Mouse (Mus musculus): Measurements from ENCODE around the gene Zfp941. TPM values are rescaled to one million over a fixed set of nuclear protein-coding genes. Genes with fewer than 3 reads are reported as not detected.
A peak's percentile ranks its signal among the peaks of the same experiment; 100 is the strongest.

Gene Zfp941
- 13.2 and 15.3 TPM in 2 replicates for polyA plus RNA-seq (2016; fragmentation: Nextera tagmentation; extraction: Ambion mirVana)

- Histone ChIP-seq H3K9me3 (no peaks in the 10 kb centered on the region), H3K27ac (peak within 1 kb of the TSS; percentile 68), H3K4me3 (peak within 1 kb of the TSS; percentile 50), H3K4me1 (no peaks in the 10 kb centered on the region), H3K27me3 (replicated peaks) (no peaks in the 10 kb centered on the region), H3K9ac (peak within 1 kb of the TSS; percentile 64), H3K4me2 (replicated peaks) (peak within 1 kb of the TSS; percentile 70), H3K36me3 (no peaks in the 10 kb centered on the region)
- 1% methylated on average over 21 of the region's 21 CpGs for WGBS
- ATAC-seq (ENCODE audit: low FRiP score, low read depth), result peak; percentile 90
Observed at GRCm38 (mm10) chr7:140821653-140822329, at the start of gene Zfp941. TSS of gene Zfp941 (minus strand) at chr7:140822178.

DNA sequence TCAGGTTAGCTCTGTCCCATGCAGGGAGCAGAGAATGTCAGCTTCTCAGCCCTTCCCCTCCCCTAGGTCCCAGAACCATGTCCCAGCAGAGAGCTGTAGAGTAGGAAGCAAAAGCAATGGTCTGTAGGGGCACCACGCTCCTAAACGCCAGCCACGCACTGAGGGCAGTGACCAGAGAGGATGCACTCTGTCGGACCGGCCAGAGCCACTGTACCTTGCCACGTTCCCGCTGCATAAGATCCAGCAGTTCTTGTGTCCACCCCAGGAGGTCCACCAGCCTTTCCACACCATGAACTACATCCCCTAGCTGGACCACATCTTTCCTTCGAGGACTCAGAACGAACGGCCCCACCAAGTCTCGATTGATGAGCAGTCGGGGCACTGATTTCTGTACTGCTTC lies 42.8 kb upstream of the Zfp941 start:
- ATAC-seq (ENCODE audit: low FRiP score, low read depth), result no peak
- Histone ChIP-seq H3K9me3 (no peaks in the 10 kb centered on the region), H3K4me3 (no peak overlapping the region), H3K4me2 (replicated peaks) (no peak overlapping the region), H3K36me3 (peaks cover 70% of the 10 kb centered on the region), H3K9ac (no peak overlapping the region), H3K4me1 (0 out of 2 replicates have a peak, but pooled peaks cover 5% of the 10 kb centered on the region), H3K27me3 (replicated peaks) (no peaks in the 10 kb centered on the region), H3K27ac (no peak overlapping the region)
- 91% methylated on average over 12 of the region's 12 CpGs for WGBS

GRCm38 (mm10) chr7:140860728-140861127 lies 38.8 kb upstream of the Zfp941 start:
- Histone ChIP-seq H3K36me3 (peaks cover 66% of the 10 kb centered on the region), H3K4me2 (replicated peaks) (no peak overlapping the region), H3K27me3 (replicated peaks) (no peaks in the 10 kb centered on the region), H3K9me3 (no peaks in the 10 kb centered on the region), H3K27ac (no peak overlapping the region), H3K9ac (no peak overlapping the region), H3K4me3 (no peak overlapping the region), H3K4me1 (peaks cover 29% of the 10 kb centered on the region)
- 88% methylated on average over 5 of the region's 5 CpGs for WGBS
- ATAC-seq (ENCODE audit: low FRiP score, low read depth), result no peak

GRCm38 (mm10) chr7:140859997-140860396 lies 38.0 kb upstream of the Zfp941 start:
- Histone ChIP-seq H3K9ac (0 out of 2 replicates have a peak overlapping the region, but pooled peaks have one; percentile 33), H3K27me3 (replicated peaks) (no peaks in the 10 kb centered on the region), H3K27ac (no peak overlapping the region), H3K36me3 (peaks cover 62% of the 10 kb centered on the region), H3K4me2 (replicated peaks) (no peak overlapping the region), H3K4me1 (peaks cover 36% of the 10 kb centered on the region), H3K9me3 (no peaks in the 10 kb centered on the region), H3K4me3 (no peak overlapping the region)
- ATAC-seq (ENCODE audit: low FRiP score, low read depth), result no peak
- WGBS, result 81% methylated on average over 6 of the region's 6 CpGs

- peaks cover 38% of the 10 kb centered on the region for H3K4me1 ChIP-seq
- H3K9ac ChIP-seq, result peak overlapping the region; percentile 94; the same call in 1 of the 2 replicates
- no peak overlapping the region for H3K27ac ChIP-seq
- H3K9me3 ChIP-seq, result no peaks in the 10 kb centered on the region
- peak overlapping the region; percentile 97 for H3K4me2 ChIP-seq (replicated peaks)
- H3K27me3 ChIP-seq (replicated peaks), result no peaks in the 10 kb centered on the region
- WGBS, result 98% methylated on average over 8 of the region's 8 CpGs
- no peak for ATAC-seq (ENCODE audit: low FRiP score, low read depth)
- peak overlapping the region; percentile 80 for H3K4me3 ChIP-seq
- H3K36me3 ChIP-seq, result peaks cover 60% of the 10 kb centered on the region
Observed at GRCm38 (mm10) chr7:140858746-140859145, 36.8 kb upstream of the Zfp941 start.

GRCm38 (mm10) chr7:140857550-140858505 lies 35.9 kb upstream of the Zfp941 start, which contains the start of gene Bet1l:
TSS of gene Bet1l (minus strand) at chr7:140857577.
- peak within 1 kb of the TSS; percentile 94 for H3K9ac ChIP-seq
- no peaks in the 10 kb centered on the region for H3K9me3 ChIP-seq
- H3K27me3 ChIP-seq (replicated peaks), result no peaks in the 10 kb centered on the region
- H3K36me3 ChIP-seq, result peaks cover 60% of the 10 kb centered on the region
- peak within 1 kb of the TSS; percentile 80 for H3K4me3 ChIP-seq
- peak; percentile 49 for ATAC-seq (ENCODE audit: low FRiP score, low read depth)
- H3K4me2 ChIP-seq (replicated peaks), result peak within 1 kb of the TSS; percentile 97
- peak within 1 kb of the TSS; percentile 69 for H3K27ac ChIP-seq
- 40% methylated on average over 40 of the region's 40 CpGs for WGBS
- peaks cover 38% of the 10 kb centered on the region for H3K4me1 ChIP-seq

DNA sequence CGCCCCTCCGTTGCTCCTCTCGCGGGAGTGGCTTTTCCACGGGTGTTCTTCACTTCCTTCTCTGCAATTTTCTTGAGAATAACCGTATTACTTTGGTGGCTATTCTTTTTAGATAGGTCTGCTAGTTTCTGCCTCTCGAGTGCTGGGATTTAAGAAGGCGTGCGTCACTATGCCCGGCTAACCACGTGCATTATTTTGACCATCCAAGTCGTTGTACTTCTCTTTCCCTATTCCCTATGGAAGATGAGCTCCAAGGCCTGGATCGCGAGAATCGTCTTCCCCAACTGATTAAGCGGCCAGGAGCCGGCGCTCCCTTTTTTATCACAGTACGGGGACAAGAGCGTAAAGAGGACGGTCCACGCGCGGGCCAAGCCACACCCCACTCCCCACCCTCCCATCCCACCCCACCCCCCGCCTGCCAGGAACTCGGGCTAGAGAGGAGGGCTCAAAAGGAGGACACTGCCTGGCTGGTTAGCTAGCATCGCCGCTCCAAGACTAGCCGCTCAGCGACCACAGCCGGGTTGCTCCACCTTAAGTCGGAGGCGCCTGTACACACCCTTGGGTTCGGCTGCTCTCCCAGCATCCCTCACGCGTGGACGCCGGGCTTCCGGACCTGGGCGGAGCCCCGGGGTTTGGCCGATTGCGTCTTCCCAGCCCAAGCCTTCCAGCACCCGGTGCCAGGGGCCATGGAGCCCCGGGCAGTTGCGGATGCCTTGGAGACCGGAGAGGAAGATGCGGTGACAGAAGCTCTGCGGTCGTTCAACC lies 35.0 kb upstream of the Zfp941 start, which contains the start of gene Ric8a:
TSS of gene Ric8a (plus strand) at position 173 of the 765 bp plus-strand sequence.
- under 1% methylated on average over 50 of the region's 50 CpGs for WGBS
- Histone ChIP-seq H3K4me1 (peaks cover 38% of the 10 kb centered on the region), H3K9me3 (no peaks in the 10 kb centered on the region), H3K36me3 (peaks cover 60% of the 10 kb centered on the region), H3K4me3 (peak within 1 kb of the TSS; percentile 80), H3K9ac (peak within 1 kb of the TSS; percentile 94), H3K27me3 (replicated peaks) (no peaks in the 10 kb centered on the region), H3K27ac (peak within 1 kb of the TSS; percentile 69), H3K4me2 (replicated peaks) (peak within 1 kb of the TSS; percentile 97)
- ATAC-seq (ENCODE audit: low FRiP score, low read depth), result peak; percentile 75

DNA sequence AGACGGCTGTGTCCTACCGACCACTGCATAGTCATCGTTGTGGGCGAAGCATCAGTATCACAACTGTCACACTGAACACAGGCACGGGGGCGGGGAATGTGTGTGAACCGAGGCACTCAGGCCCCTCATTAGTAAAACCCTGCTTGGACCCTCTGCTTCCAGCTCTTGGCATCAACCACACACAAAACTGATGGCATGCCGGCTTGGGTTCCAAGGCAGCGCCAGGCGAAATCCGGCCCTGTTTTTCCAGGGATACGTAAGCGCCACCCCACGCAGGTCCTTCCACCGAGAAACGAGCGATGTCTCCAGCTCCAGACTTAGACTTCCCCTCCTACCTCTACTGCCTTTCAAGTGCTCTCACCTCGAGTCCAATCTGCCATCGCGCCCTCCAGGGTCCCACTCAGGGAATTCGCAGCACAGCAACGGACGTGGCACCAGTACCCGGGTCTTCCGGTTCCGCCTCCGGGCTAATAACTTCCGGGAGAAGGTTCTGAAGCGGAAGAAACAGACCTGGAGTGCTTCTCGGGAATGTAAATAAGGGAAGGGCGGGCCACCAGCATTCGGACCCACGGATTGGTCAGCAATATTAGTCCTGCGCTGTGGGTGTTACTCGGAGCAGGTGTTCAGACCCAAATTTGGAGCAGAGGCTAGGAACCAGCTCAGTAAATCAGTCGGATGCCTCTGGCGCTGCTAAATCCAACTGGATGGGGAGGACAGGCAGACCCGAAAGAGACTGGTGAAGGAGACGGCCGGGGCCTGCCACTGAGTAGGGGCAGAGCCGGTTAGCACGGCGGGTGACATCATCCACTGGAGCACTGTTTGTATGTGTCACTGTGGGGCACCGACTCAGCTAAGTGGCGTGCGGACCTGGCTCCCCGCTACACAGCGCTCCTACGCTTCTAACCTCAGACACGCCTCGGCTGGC lies 34.1 kb upstream of the Zfp941 start, which contains the start of gene Gm45785:
TSS of gene Gm45785 (minus strand) at position 472 of the 925 bp plus-strand sequence.
- H3K36me3 ChIP-seq, result peaks cover 58% of the 10 kb centered on the region
- peak within 1 kb of the TSS; percentile 69 for H3K27ac ChIP-seq
- no peaks in the 10 kb centered on the region for H3K27me3 ChIP-seq (replicated peaks)
- ATAC-seq (ENCODE audit: low FRiP score, low read depth), result peak; percentile 84
- peak within 1 kb of the TSS; percentile 97 for H3K4me2 ChIP-seq (replicated peaks)
- H3K4me1 ChIP-seq, result peaks cover 38% of the 10 kb centered on the region
- WGBS, result 1% methylated on average over 51 of the region's 51 CpGs
- H3K4me3 ChIP-seq, result peak within 1 kb of the TSS; percentile 80
- H3K9me3 ChIP-seq, result no peaks in the 10 kb centered on the region
- peak within 1 kb of the TSS; percentile 94 for H3K9ac ChIP-seq

DNA sequence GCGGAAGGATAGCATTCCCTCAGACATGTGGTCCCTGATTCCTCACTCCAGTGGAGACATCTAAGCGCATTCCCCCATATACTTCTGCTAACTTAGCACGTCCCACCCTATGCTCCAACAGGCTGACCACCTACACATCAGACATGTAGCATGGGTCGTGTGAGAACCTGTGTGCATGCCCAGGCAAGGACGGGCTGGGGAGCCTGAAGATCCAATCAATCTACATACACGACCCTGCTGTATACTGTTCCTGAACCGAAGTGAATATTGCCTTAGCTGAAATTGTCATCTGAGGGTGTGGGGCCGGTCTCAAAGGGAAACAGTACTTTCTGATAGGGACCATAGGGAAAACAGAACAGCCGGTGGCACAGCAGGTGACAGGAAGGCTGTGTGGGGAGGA lies 33.2 kb upstream of the Zfp941 start:
- WGBS, result 77% methylated on average over 9 of the region's 9 CpGs
- Histone ChIP-seq H3K27ac (no peak overlapping the region), H3K4me2 (replicated peaks) (peak overlapping the region; percentile 97), H3K27me3 (replicated peaks) (no peaks in the 10 kb centered on the region), H3K9me3 (no peaks in the 10 kb centered on the region), H3K36me3 (peaks cover 50% of the 10 kb centered on the region), H3K9ac (peak overlapping the region; percentile 94), H3K4me1 (peaks cover 37% of the 10 kb centered on the region), H3K4me3 (peak overlapping the region; percentile 80)
- ATAC-seq (ENCODE audit: low FRiP score, low read depth), result no peak

DNA sequence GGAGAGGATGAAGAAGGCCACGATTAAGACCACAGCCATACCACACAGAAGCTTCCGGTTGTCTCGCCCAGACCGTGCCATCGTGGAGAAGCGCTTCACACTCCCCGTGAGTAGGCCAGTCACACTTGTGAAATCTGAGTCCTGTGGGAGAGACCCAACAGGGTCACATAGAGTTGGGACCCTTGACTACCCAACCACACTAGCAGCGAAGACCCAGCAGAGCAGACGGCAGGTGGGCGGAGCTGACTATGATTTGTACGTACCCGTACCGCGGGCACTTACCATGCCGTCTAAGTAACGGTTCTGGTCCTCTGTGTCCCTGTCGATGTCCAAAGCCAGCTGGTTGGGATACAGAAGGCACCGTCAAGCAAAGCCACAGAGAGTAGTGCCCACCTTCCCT lies 32.5 kb upstream of the Zfp941 start:
- Histone ChIP-seq H3K27me3 (replicated peaks) (no peaks in the 10 kb centered on the region), H3K4me3 (no peak overlapping the region), H3K36me3 (peaks cover 43% of the 10 kb centered on the region), H3K9me3 (no peaks in the 10 kb centered on the region), H3K4me2 (replicated peaks) (peak overlapping the region; percentile 97; the same call in 1 of the 2 replicates), H3K27ac (no peak overlapping the region), H3K9ac (no peak overlapping the region), H3K4me1 (peaks cover 30% of the 10 kb centered on the region)
- ATAC-seq (ENCODE audit: low FRiP score, low read depth), result no peak
- 93% methylated on average over 18 of the region's 18 CpGs for WGBS

DNA sequence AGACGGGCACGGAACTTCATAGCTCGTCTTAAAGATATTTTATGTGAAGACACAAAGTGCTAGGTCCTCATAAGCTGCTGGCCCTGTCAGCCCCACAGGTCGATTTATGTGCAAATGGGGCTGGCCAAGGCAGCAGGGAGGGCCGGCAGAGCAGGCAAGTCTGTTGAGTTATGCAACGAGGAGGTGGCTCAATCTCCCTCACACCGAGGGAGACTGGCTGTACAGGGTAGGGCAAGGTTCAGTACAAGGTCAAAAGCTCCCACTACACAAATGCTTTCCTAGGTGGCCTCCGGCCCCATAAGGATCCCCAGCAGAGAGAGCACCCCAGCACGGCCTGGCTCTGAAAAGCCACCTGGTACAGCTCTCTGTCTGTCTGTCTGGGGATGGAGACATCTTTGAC lies 31.4 kb upstream of the Zfp941 start:
- no peaks in the 10 kb centered on the region for H3K27me3 ChIP-seq (replicated peaks)
- no peak overlapping the region for H3K9ac ChIP-seq
- peaks cover 33% of the 10 kb centered on the region for H3K36me3 ChIP-seq
- H3K4me2 ChIP-seq (replicated peaks), result no peak overlapping the region
- H3K27ac ChIP-seq, result no peak overlapping the region
- H3K4me3 ChIP-seq, result no peak overlapping the region
- 88% methylated on average over 9 of the region's 9 CpGs for WGBS
- H3K4me1 ChIP-seq, result peaks cover 19% of the 10 kb centered on the region
- ATAC-seq (ENCODE audit: low FRiP score, low read depth), result no peak
- no peaks in the 10 kb centered on the region for H3K9me3 ChIP-seq

Measured in neural tube, embryonic 12.5 days (tissue).